Mouse (Mus musculus): ENCODE data around the gene Wdr45. TPM values are rescaled to one million over a fixed set of nuclear protein-coding genes. Genes with fewer than 3 reads are reported as not detected.

Wdr45 gene
- total and polyA plus RNA-seq, 3 experiments = 18.0 to 24.1 (median 21.4) TPM

DNA sequence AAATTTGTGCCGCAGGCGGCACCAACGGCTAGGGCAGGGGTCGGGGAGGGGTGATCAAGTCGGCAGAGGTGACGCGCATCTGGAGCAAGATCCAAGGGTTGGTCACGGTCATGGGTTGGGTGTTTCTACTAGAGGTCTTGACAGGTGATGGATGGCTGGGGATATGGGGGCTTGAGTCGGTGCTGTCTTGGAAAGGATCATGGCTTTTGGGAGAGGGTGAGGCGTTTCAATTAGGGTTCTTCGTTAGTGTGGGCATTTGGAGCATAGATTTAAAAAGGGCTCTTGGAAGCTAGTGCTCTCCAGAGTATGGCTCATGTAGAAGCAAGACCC is 8.1 kb downstream of the Wdr45 start:
- in situ Hi-C loops (cut with MboI; ENCODE audit: low pct_ligation_motif_present, low pct_unique_long_range_greater_than_20kb, low sequenced_read_pairs) (no loop called here), dilution Hi-C loops (cut with MboI; ENCODE audit: extremely low pct_ligation_motif_present, extremely low pct_unique_long_range_greater_than_20kb, low sequenced_read_pairs) (no loop called here)
- Histone ChIP-seq H3K4me3 (replicated peaks in 1 of 3; ENCODE audit: low read depth in 2 of 3, low read length in 2 of 3, poor library complexity in 1 of 3) (peak overlapping the region; percentile 68 to 90 (median 75)), H3K36me3 (replicated peaks in 1 of 2; ENCODE audit: control insufficient read depth in 1 of 2, insufficient read depth in 1 of 2, low read length in 1 of 2) (peaks cover 24 to 36% of the 10 kb centered on the region in 2 experiments), H3K9ac (ENCODE audit: insufficient read depth, low read depth) (peak overlapping the region; percentile 86), H3K9me3 (replicated peaks; ENCODE audit: low read length) (no peaks in the 10 kb centered on the region), H3K4me1 (ENCODE audit: control insufficient read depth in 1 of 2, insufficient read depth in 2 of 2) (peaks cover 6 to 14% of the 10 kb centered on the region in 2 experiments), H3K27me3 (replicated peaks) (no peaks in the 10 kb centered on the region), H3K79me2 (replicated peaks; ENCODE audit: control insufficient read depth, extremely low read depth, insufficient read depth, poor library complexity, severe bottlenecking) (peaks cover 9% of the 10 kb centered on the region), H3K27ac (ENCODE audit: insufficient read depth, low read depth) (no peak overlapping the region), H3K4me2 (ENCODE audit: insufficient read depth, low read depth, poor library complexity, severe bottlenecking) (0 out of 2 replicates have a peak overlapping the region, but pooled peaks have one; percentile 93)
- no peak for DNase-seq (ENCODE audit: extremely low read depth)
- TF ChIP-seq MAFK (IDR thresholded peaks at IDR 0.05; ENCODE audit: insufficient replicate concordance, low read length) (no peak), JUN (IDR thresholded peaks at IDR 0.05; ENCODE audit: insufficient read depth, low read depth, low read length) (no peak), TCF12 (IDR thresholded peaks at IDR 0.05; ENCODE audit: low read depth, low read length) (no peak), POLR2A (IDR thresholded peaks at IDR 0.05; ENCODE audit: low read depth, low read length) (peak; percentile 15; the same call in 1 of the 2 replicates)

DNA sequence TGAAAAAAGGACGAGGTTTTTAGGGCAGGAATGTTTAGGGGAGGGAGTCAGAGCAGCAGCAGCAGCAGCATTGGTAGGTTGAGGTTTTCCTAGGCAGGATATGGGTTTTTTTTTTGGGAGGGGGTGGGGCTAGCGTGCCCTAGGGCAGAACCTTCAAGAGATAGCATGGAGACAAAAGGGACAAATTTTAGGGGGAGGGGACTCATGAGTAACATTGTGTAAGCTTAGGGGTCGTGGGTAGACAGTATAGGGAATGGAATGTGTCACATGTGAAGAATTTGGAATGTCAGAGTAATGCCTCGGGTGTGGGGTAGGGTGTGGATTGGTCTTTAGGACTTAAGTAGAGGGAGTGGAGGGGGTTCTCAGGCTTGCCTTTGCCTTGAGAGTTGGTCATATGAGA is 8.6 kb downstream of the Wdr45 start:
- DNase-seq (ENCODE audit: extremely low read depth) = no peak
- Histone ChIP-seq H3K4me2 (ENCODE audit: insufficient read depth, low read depth, poor library complexity, severe bottlenecking) (peak overlapping the region; percentile 93), H3K36me3 (replicated peaks in 1 of 2; ENCODE audit: control insufficient read depth in 1 of 2, insufficient read depth in 1 of 2, low read length in 1 of 2) (peaks cover 28 to 41% of the 10 kb centered on the region in 2 experiments), H3K4me3 (replicated peaks in 1 of 3; ENCODE audit: low read depth in 2 of 3, low read length in 2 of 3, poor library complexity in 1 of 3) (peak overlapping the region; percentile 68 to 90 (median 75)), H3K27me3 (replicated peaks) (no peaks in the 10 kb centered on the region), H3K9me3 (replicated peaks; ENCODE audit: low read length) (no peaks in the 10 kb centered on the region), H3K27ac (ENCODE audit: insufficient read depth, low read depth) (no peak overlapping the region), H3K79me2 (replicated peaks; ENCODE audit: control insufficient read depth, extremely low read depth, insufficient read depth, poor library complexity, severe bottlenecking) (peaks cover 9% of the 10 kb centered on the region), H3K9ac (ENCODE audit: insufficient read depth, low read depth) (peak overlapping the region; percentile 86), H3K4me1 (ENCODE audit: control insufficient read depth in 1 of 2, insufficient read depth in 2 of 2) (peaks cover 8 to 19% of the 10 kb centered on the region in 2 experiments)
- TF ChIP-seq MXI1 (IDR thresholded peaks at IDR 0.05; ENCODE audit: low read depth, low read length) (no peak), ELF1 (IDR thresholded peaks at IDR 0.05; ENCODE audit: low read depth, low read length) (no peak), HCFC1 (IDR thresholded peaks at IDR 0.05; ENCODE audit: low read depth, low read length) (no peak), IRF4 (IDR thresholded peaks at IDR 0.05; ENCODE audit: low read depth, low read length) (no peak), JUN (IDR thresholded peaks at IDR 0.05; ENCODE audit: insufficient read depth, low read depth, low read length) (no peak), ZC3H11A (IDR thresholded peaks at IDR 0.05; ENCODE audit: low read depth, low read length) (no peak), SIN3A (IDR thresholded peaks at IDR 0.05; ENCODE audit: low read length) (no peak), GABPA (IDR thresholded peaks at IDR 0.05; ENCODE audit: insufficient replicate concordance, low read depth, low read length) (no peak), E2F4 (IDR thresholded peaks at IDR 0.05; ENCODE audit: insufficient replicate concordance, low read depth, low read length) (no peak), MAFK (IDR thresholded peaks at IDR 0.05; ENCODE audit: insufficient replicate concordance, low read length) (no peak), ETS1 (conservative IDR thresholded peaks at IDR 0.05; ENCODE audit: low read depth, low read length) (no peak), POLR2A (IDR thresholded peaks at IDR 0.05; ENCODE audit: low read depth, low read length) (no peak), TBP (conservative IDR thresholded peaks at IDR 0.05; ENCODE audit: low read depth, low read length) (no peak)
- dilution Hi-C loops (cut with MboI; ENCODE audit: extremely low pct_ligation_motif_present, extremely low pct_unique_long_range_greater_than_20kb, low sequenced_read_pairs) (no loop called here), in situ Hi-C loops (cut with MboI; ENCODE audit: low pct_ligation_motif_present, low pct_unique_long_range_greater_than_20kb, low sequenced_read_pairs) (no loop called here)

Measured in CH12.LX (cell line).